Mouse (Mus musculus) neutrophil, adult 5-6 weeks (primary cell): ENCODE measurements around the gene Steap3. TPM values are rescaled to one million over a fixed set of nuclear protein-coding genes. Genes with fewer than 3 reads are reported as not detected.

Source experiments
- ATAC-seq: fragments of 151-379, 151-347 bp; 2 replicates; pipeline ENCODE4 v1.8.0; 2017; ENCODE audit warnings: mild to moderate bottlenecking, moderate TSS enrichment; ENCODE audit not compliant: insufficient number of reproducible peaks, poor library complexity, low FRiP score, severe bottlenecking; ENCODE audit errors: extremely low read depth
- total RNA-seq: library from RNA; stranded (forward); fragments of 200-1000 nt; gene quantifications from 2 replicates; pipeline ENCODE4 v1.2.3, GENCODE M21; 2017

Steap3 gene
- total RNA-seq, 1 experiment from 2014 or later: 0.58 TPM

DNA sequence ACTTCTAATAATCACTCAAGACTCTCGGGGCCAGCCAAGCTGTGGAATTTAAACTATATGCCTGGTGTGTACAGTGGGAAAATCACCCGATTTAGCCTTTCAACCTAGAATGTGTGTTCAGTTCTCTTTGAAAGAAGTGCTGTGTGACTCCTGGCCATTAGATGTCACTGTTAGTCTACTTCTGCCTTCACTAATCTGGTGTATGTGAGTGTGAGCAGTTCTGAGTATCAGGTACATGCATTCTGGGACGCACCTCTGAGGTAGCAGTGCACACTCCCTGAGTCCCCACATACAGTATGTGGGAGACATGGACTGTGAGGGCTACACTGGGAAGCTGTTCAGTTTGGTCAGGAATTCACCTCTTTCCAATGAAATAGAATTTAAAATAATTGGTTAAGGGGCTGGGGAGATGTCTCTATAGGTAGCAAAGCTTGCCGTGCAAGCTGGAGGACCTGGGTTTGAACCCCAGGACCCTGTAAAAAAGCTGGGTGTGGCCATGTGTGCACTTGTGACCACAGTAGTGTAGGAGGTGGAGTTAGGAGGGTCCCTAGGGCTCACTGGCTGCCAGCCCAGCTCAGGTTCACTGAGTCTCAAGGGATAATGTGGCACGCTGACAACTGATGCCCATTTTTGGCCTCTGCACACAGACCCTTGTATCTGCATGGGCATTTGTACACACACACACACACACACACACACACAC is 100.5 kb downstream of the Steap3 start:
- ATAC-seq: peak; percentile 64

- no peak for ATAC-seq
Observed at GRCm38 (mm10) chr1:120170307-120170706, 102.2 kb downstream of the Steap3 start.

GRCm38 (mm10) chr1:120168674-120169073 is 103.8 kb downstream of the Steap3 start:
- ATAC-seq: no peak

- no peak for ATAC-seq
Observed at GRCm38 (mm10) chr1:120168016-120168415, 104.5 kb downstream of the Steap3 start.

- peak; percentile 63; the same call in 1 of the 2 replicates for ATAC-seq
Observed at GRCm38 (mm10) chr1:120162616-120163015, 109.9 kb downstream of the Steap3 start.

GRCm38 (mm10) chr1:120161502-120161901 is 111.0 kb downstream of the Steap3 start:
- no peak for ATAC-seq

DNA sequence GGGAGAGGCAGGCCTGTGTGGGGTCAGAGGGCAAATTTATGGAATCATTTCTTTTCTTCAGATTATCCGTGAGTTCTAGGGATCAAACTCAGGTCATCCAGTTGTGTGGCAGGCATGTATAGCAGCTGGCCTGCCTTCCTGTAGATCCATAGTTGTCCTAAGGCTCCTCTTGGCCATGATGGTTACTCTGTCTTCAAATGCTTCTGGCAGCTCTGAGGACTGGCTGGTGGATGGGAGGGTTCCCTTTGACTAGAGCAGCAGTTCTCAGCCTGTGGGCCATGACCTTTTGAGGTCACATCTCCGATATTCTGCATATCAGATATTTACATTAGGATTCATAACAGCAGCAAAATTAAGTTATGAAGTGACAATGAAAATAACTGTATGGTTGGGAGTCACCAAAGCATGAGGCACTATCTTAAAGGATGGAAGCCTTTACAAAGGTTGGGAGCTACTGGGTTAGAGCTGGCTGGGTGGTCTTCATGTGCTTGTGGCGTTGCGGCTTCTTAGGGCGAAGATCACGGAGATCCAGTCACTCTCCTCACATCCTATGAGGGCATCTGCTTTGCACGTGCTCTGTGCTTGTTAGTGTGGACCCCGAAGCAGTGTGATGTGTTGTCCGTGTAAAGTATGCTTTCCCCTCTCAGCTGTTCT is 113.9 kb downstream of the Steap3 start:
- no peak for ATAC-seq

DNA sequence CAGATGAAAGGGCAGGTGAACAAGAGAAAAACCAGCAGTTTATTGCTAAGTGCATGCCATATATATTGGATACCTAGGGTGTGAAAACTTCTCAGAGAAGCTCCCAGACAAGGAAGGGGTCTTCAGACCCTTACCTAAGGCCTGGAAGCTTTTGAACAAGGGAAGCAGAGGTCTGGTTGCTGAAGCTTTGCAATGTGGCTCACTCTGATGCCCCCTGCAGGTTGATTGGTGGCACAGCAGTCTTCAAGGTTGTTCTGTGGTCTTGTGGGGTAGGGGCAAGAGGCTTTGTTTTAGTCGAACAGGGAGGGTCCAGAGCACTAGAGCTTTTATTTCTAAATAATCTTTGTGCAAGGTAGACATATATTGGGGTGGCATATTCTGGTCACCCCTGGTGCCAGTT is 117.2 kb downstream of the Steap3 start:
- ATAC-seq: peak; percentile 43; the same call in 1 of the 2 replicates

- peak; percentile 47; the same call in 1 of the 2 replicates for ATAC-seq
Observed at GRCm38 (mm10) chr1:120154232-120154631, 118.3 kb downstream of the Steap3 start.

GRCm38 (mm10) chr1:120146994-120147393 is 125.5 kb downstream of the Steap3 start:
- ATAC-seq: peak; percentile 24; the same call in 1 of the 2 replicates

- ATAC-seq: no peak
Observed at GRCm38 (mm10) chr1:120145527-120146216, 126.8 kb downstream of the Steap3 start.

DNA sequence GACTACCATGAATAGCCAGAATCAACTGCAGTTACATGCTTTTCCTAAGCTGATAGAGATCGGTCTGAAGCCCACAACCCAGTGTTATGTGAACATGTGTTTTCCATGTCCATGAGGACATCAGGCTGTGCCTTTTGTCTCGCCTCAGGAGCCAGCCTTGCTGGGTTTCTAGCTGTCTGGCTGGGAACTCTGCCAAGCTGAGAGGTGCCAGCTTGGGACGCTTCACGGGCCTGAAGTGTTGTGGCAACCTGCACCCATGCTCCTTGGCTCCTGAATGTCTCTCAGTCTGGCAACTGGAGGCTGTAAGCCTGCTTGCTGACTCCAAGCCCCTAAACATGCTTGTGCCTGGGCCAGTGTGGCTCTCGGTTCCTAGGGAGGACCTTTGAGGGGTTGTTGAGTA is 130.0 kb downstream of the Steap3 start:
- no peak for ATAC-seq

Other genes starting within 250 kb of the Steap3 start
- gene Tmem37, start 198.6 kb downstream of the Steap3 start, total RNA-seq: not detected in 2 replicates
- gene Dbi, start 151.6 kb downstream of the Steap3 start, total RNA-seq: 29.0 and 52.2 TPM in 2 replicates
- gene 3110009E18Rik, start 151.5 kb downstream of the Steap3 start, total RNA-seq: 5.1 and 5.5 TPM in 2 replicates
- gene C1ql2, start 67.9 kb upstream of the Steap3 start, total RNA-seq: not detected in 2 replicates
- gene Marco, start 232.3 kb upstream of the Steap3 start, total RNA-seq: not detected in 2 replicates